Mouse (Mus musculus): ENCODE data around the gene Fzd5. TPM values are rescaled to one million over a fixed set of nuclear protein-coding genes. Genes with fewer than 3 reads are reported as not detected.

The Fzd5 gene
- polyA plus RNA-seq, 2 experiments, result 2.1 to 3.9 TPM

- H3K4me2 ChIP-seq (replicated peaks; ENCODE audit: low read depth, low read length, severe bottlenecking), result peak overlapping the region; percentile 95
- under 1% methylated on average over 14 of the region's 14 CpGs for whole genome bisulfite sequencing
- TF ChIP-seq POLR2A (IDR thresholded peaks at IDR 0.05; ENCODE audit: borderline replicate concordance, extremely low read depth, insufficient read depth, insufficient read length), result no peak
- H3K4me1 ChIP-seq (ENCODE audit: control insufficient read depth, insufficient read depth, low read length), result peaks cover 31% of the 10 kb centered on the region
- ATAC-seq (ENCODE audit: low FRiP score, low read depth) (no peak), DNase-seq (ENCODE audit: low spot score) (no peak)
- peak overlapping the region; percentile 72 for H3K4me3 ChIP-seq (replicated peaks; ENCODE audit: low read length)
- H3K9me3 ChIP-seq (ENCODE audit: control insufficient read depth, low read length), result no peaks in the 10 kb centered on the region
- H3K36me3 ChIP-seq (ENCODE audit: control insufficient read depth, insufficient read depth, low read length), result 0 out of 2 replicates have a peak, but pooled peaks cover 3% of the 10 kb centered on the region
- H3K27ac ChIP-seq (replicated peaks; ENCODE audit: low read depth, low read length), result no peak overlapping the region
- peaks cover 27% of the 10 kb centered on the region for H3K27me3 ChIP-seq (ENCODE audit: control insufficient read depth, insufficient read depth, low read length)
- no peak overlapping the region for H3K9ac ChIP-seq (ENCODE audit: low read depth, low read length, severe bottlenecking)
Measured at GRCm38 (mm10) chr1:64738661-64739082, 1.1 kb upstream of the Fzd5 start.

DNA sequence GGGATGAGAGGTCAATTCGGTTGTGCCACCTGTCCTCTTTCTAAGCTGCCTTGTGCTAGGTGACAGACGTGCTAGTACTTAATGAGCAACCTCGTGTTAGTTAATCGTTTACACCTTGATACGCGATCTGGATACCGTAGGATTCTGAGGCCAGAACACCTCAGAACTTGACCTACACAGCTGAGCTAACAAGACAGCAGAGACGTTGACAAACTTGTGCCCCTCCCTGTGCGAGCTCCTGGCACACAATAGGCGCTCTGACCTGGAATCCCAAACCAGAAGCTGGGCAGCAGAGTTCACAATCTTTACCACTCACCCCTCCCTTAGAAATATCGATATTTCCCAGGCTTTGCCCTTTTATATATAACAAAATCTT, 617 bp upstream of the Fzd5 start:
- no peak overlapping the region for H3K27ac ChIP-seq (replicated peaks; ENCODE audit: low read depth, low read length)
- H3K9ac ChIP-seq (ENCODE audit: low read depth, low read length, severe bottlenecking), result 0 out of 2 replicates have a peak overlapping the region, but pooled peaks have one; percentile 21
- WGBS, result under 1% methylated on average over 11 of the region's 11 CpGs
- no peak for DNase-seq (ENCODE audit: low spot score)
- peaks cover 30% of the 10 kb centered on the region for H3K4me1 ChIP-seq (ENCODE audit: control insufficient read depth, insufficient read depth, low read length)
- no peaks in the 10 kb centered on the region for H3K9me3 ChIP-seq (ENCODE audit: control insufficient read depth, low read length)
- H3K4me3 ChIP-seq (replicated peaks; ENCODE audit: low read length), result peak overlapping the region; percentile 72
- peaks cover 32% of the 10 kb centered on the region for H3K27me3 ChIP-seq (ENCODE audit: control insufficient read depth, insufficient read depth, low read length)
- no peak for TF ChIP-seq POLR2A (IDR thresholded peaks at IDR 0.05; ENCODE audit: borderline replicate concordance, extremely low read depth, insufficient read depth, insufficient read length)
- peak overlapping the region; percentile 95 for H3K4me2 ChIP-seq (replicated peaks; ENCODE audit: low read depth, low read length, severe bottlenecking)
- H3K36me3 ChIP-seq (ENCODE audit: control insufficient read depth, insufficient read depth, low read length), result 0 out of 2 replicates have a peak, but pooled peaks cover 3% of the 10 kb centered on the region
- no peak for ATAC-seq (ENCODE audit: low FRiP score, low read depth)

- ATAC-seq (ENCODE audit: low FRiP score, low read depth) (no peak; the same call in 1 of the 2 replicates), DNase-seq (ENCODE audit: low spot score) (no peak)
- H3K4me2 ChIP-seq (replicated peaks; ENCODE audit: low read depth, low read length, severe bottlenecking), result peak overlapping the region; percentile 95
- peaks cover 43% of the 10 kb centered on the region for H3K27me3 ChIP-seq (ENCODE audit: control insufficient read depth, insufficient read depth, low read length)
- H3K36me3 ChIP-seq (ENCODE audit: control insufficient read depth, insufficient read depth, low read length), result 0 out of 2 replicates have a peak, but pooled peaks cover 3% of the 10 kb centered on the region
- no peaks in the 10 kb centered on the region for H3K9me3 ChIP-seq (ENCODE audit: control insufficient read depth, low read length)
- WGBS, result under 1% methylated on average over 41 of the region's 56 CpGs
- no peak for TF ChIP-seq POLR2A (IDR thresholded peaks at IDR 0.05; ENCODE audit: borderline replicate concordance, extremely low read depth, insufficient read depth, insufficient read length)
- H3K27ac ChIP-seq (replicated peaks; ENCODE audit: low read depth, low read length), result no peak overlapping the region; the same call in 1 of the 2 replicates
- peaks cover 26% of the 10 kb centered on the region for H3K4me1 ChIP-seq (ENCODE audit: control insufficient read depth, insufficient read depth, low read length)
- peak overlapping the region; percentile 72 for H3K4me3 ChIP-seq (replicated peaks; ENCODE audit: low read length)
- H3K9ac ChIP-seq (ENCODE audit: low read depth, low read length, severe bottlenecking), result peak overlapping the region; percentile 66
Measured at GRCm38 (mm10) chr1:64736681-64737501, 660 bp downstream of the Fzd5 start.

DNA sequence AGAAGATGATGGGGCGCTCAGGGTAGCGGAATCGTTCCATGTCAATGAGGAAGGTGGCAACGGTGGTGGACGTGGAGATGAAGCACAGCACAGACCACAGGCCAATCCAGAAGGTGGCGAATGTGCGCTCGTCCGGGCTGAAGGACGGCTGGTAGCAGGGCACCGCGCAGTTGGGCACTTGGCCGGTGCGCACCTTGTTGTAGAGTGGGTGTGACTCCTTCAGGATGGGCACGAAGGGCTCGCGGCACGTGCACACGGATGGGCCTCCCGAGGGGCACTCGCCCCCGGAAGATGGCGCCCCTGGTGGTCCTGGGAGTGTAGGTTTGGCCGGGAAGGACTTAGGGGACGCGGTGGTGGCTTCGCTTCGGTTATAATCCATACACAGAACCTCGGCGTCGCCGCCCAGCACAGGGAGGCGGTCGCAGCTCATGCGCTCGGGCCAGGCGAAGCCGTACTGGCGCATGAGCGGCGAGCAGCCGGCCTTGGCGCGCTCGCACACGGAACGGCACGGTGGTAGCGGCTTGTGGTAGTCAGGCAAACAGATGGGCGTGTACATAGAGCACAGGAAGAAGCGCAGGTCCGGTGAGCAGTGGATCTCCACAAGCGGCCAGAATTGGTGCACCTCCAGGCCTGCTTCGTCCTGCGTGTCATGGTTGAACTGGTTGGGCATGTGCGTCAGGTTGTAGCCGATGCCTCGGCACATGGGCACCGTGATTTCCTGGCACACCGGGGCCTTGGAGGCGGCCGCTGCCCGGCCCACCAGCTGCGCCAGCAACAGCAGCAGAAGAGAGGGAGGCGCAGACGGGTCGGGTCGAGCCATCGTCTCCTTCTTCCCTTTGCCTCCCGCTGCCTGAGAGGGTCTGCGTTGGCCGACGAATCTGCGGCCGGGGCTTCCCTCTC, 1.5 kb downstream of the Fzd5 start:
- 13% methylated on average over 73 of the region's 75 CpGs for WGBS
- TF ChIP-seq POLR2A (IDR thresholded peaks at IDR 0.05; ENCODE audit: borderline replicate concordance, extremely low read depth, insufficient read depth, insufficient read length), result no peak
- H3K4me3 ChIP-seq (replicated peaks; ENCODE audit: low read length), result peak overlapping the region; percentile 72
- peak overlapping the region; percentile 95 for H3K4me2 ChIP-seq (replicated peaks; ENCODE audit: low read depth, low read length, severe bottlenecking)
- H3K36me3 ChIP-seq (ENCODE audit: control insufficient read depth, insufficient read depth, low read length), result 0 out of 2 replicates have a peak, but pooled peaks cover 3% of the 10 kb centered on the region
- H3K27me3 ChIP-seq (ENCODE audit: control insufficient read depth, insufficient read depth, low read length), result peaks cover 43% of the 10 kb centered on the region
- peaks cover 26% of the 10 kb centered on the region for H3K4me1 ChIP-seq (ENCODE audit: control insufficient read depth, insufficient read depth, low read length)
- ATAC-seq (ENCODE audit: low FRiP score, low read depth), result no peak
- H3K27ac ChIP-seq (replicated peaks; ENCODE audit: low read depth, low read length), result no peak overlapping the region
- peak overlapping the region; percentile 66 for H3K9ac ChIP-seq (ENCODE audit: low read depth, low read length, severe bottlenecking)
- no peak for DNase-seq (ENCODE audit: low spot score)
- H3K9me3 ChIP-seq (ENCODE audit: control insufficient read depth, low read length), result no peaks in the 10 kb centered on the region
